ENCODE assay signal across 8 mouse cellular contexts in genomic region chr2:77172241-77172671, GRCm38 (mm10). TPM values are rescaled to one million over a fixed set of nuclear protein-coding genes. Genes with fewer than 3 reads are reported as not detected.
DNase-seq lines count a peak whose midpoint lies in the region; ATAC-seq lines count a peak whose summit lies in the region.

No protein-coding gene starts in this region.

- peak overlapping the region; percentile 98 for H3K27ac ChIP-seq in heart, embryonic 16.5 days (ENCODE audit: low read length)
- no peak overlapping the region for H3K27ac ChIP-seq in midbrain, embryonic 14.5 days (replicated peaks; ENCODE audit: low read depth, low read length)

- no peak for ATAC-seq in heart, embryonic 16.5 days (replicated peaks; ENCODE audit: extremely low read depth, insufficient read depth, low FRiP score)
- ATAC-seq in midbrain, embryonic 14.5 days (ENCODE audit: low FRiP score, low TSS enrichment), result no peak
- ATAC-seq in erythroid progenitor cell, adult 5-6 weeks (replicated peaks; ENCODE audit: low FRiP score, poor library complexity, severe bottlenecking), result no peak

- DNase-seq in layer of hippocampus, adult 8-10 months (ENCODE audit: low spot score in 2 of 2), result peak; percentile 25 to 34
- no peak for DNase-seq in layer of hippocampus, adult 9-10 months (ENCODE audit: low spot score)
- DNase-seq in kidney, postnatal 36 days, result peak; percentile 62 to 80
- peak; percentile 34 for DNase-seq in midbrain, embryonic 14.5 days
- DNase-seq in urinary bladder, postnatal 25 days (ENCODE audit: low spot score), result no peak
- DNase-seq in gastrocnemius, postnatal 25 days, result no peak

- no peak overlapping the region for H3K4me3 ChIP-seq in heart, embryonic 16.5 days (ENCODE audit: low read length)
- H3K4me3 ChIP-seq in midbrain, embryonic 14.5 days (replicated peaks; ENCODE audit: low read depth, low read length), result no peak overlapping the region

- peaks cover 5% of the 10 kb centered on the region; the same call in 1 of the 2 replicates for H3K36me3 ChIP-seq in heart, embryonic 16.5 days (ENCODE audit: control insufficient read depth, insufficient read depth)
- H3K36me3 ChIP-seq in midbrain, embryonic 14.5 days (ENCODE audit: control insufficient read depth, insufficient read depth, low read length), result no peaks in the 10 kb centered on the region

- peak overlapping the region; percentile 69 for H3K4me2 ChIP-seq in heart, embryonic 16.5 days (ENCODE audit: low read depth, low read length)
- peak overlapping the region; percentile 35 for H3K4me2 ChIP-seq in midbrain, embryonic 14.5 days (ENCODE audit: low read length)

- no peaks in the 10 kb centered on the region for H3K27me3 ChIP-seq in heart, embryonic 16.5 days (ENCODE audit: control insufficient read depth, insufficient read depth, low read length)
- no peaks in the 10 kb centered on the region for H3K27me3 ChIP-seq in midbrain, embryonic 14.5 days (ENCODE audit: control insufficient read depth, insufficient read depth, low read length)

- WGBS in heart, embryonic 16.5 days, result 37% methylated on average over 10 of the region's 10 CpGs
- 17% methylated on average over 10 of the region's 10 CpGs for WGBS in midbrain, embryonic 14.5 days

- H3K9ac ChIP-seq in heart, embryonic 16.5 days (ENCODE audit: low read length), result peak overlapping the region; percentile 67
- no peak overlapping the region for H3K9ac ChIP-seq in midbrain, embryonic 14.5 days (replicated peaks; ENCODE audit: low read length)

- no peaks in the 10 kb centered on the region for H3K9me3 ChIP-seq in heart, embryonic 16.5 days (replicated peaks; ENCODE audit: control insufficient read depth, low read length)
- no peaks in the 10 kb centered on the region for H3K9me3 ChIP-seq in midbrain, embryonic 14.5 days (ENCODE audit: control insufficient read depth, low read length)

- peaks cover 48% of the 10 kb centered on the region for H3K4me1 ChIP-seq in heart, embryonic 16.5 days (ENCODE audit: control insufficient read depth, insufficient read depth, low read length)
- H3K4me1 ChIP-seq in midbrain, embryonic 14.5 days (ENCODE audit: control insufficient read depth, insufficient read depth, low read length), result peaks cover 26% of the 10 kb centered on the region

RNA-seq across cellular contexts. Expression of gene Ccdc141, which starts 1.8 kb away (rescaled TPM):
- 10 to 100 TPM; 20.7 to 23.0 (median 22.0) TPM for total RNA-seq in layer of hippocampus, adult 8-10 months (2022)
- polyA plus RNA-seq in heart, embryonic 16.5 days (2015; fragmentation: Nextera tagmentation; extraction: Ambion mirVana), result 139 and 153 TPM in 2 replicates
- 4.9 and 6.9 TPM in 2 replicates for polyA plus RNA-seq in midbrain, embryonic 14.5 days (2014; fragmentation: Nextera tagmentation; extraction: Ambion mirVana)
- total RNA-seq in gastrocnemius, postnatal 25 days (2021), result 10 to 100 TPM; 10.7 to 14.5 TPM
- 2.2 and 2.9 TPM in 2 replicates for total RNA-seq in erythroid progenitor cell, adult 5-6 weeks (2015; ENCODE audit: low replicate concordance)
- 0.45 and 4.2 TPM in 2 replicates for total RNA-seq in erythroid progenitor cell, adult 5-6 weeks (2017; ENCODE audit: low replicate concordance)

Comparison
In these comparisons a context has a peak if more than half of its experiments do, and no peak if none do; other contexts are left out.
1. DNase-seq: peak in layer of hippocampus, adult 8-10 months (2 of 2), kidney, postnatal 36 days (2 of 2) and midbrain, embryonic 14.5 days (single experiment); none in layer of hippocampus, adult 9-10 months (single experiment), urinary bladder, postnatal 25 days (single experiment) and gastrocnemius, postnatal 25 days (single experiment).